Mouse (Mus musculus): Measurements from ENCODE around the gene Spata17.

Gene Spata17

DNA sequence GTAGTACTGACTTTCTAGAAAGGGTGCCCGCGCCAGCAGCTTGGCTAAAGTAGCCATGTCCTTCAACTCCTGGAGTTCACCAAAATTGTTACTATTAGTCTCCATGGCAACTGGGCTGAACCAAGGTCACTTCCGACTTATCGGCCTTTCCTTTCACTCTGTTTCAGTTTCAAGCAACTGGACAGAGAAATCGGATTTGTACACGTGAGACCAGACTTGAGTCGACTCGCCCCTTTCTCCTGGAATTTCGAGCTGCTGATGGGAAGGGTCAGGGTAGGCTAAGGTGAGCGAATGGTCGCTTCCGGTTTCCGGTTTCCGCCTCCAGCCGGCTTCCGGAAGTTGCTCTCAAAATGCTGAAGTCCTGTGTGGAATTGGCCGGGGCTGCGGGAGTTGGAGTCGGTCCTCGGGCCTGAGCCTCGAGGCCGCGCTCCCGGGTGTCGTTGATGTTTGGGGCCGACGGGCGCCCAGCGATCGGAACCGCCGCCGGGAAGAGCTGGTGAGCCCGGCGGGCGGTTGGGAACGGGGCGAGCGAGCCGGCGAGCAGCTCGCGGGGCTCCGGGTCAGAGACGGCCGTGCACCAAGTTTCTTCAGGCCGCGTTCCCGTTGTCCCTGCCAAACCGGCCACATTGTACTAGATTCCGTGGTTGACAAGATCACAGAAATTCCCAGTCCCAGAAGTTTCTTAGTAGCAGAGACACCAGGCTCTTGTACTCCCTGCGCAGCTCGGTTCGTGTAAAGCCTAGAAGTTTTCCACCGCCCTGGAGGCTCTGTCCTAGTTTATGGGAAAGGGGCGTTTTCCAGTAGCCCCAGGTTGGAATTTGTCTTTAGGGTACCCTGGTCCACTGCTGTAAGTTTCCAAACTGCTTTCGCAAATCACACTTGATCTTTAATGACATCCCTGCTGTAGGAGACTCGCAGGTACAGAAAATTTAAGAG, at the start of gene Spata17, which contains the start of gene Gpatch2:
Gene Spata17 (minus strand): TSS at position 285 of the 936 bp plus-strand sequence.
Gene Gpatch2 (plus strand): TSS at position 328 of the 936 bp plus-strand sequence.
- DNase-seq (ENCODE audit: low read depth, low spot score): peak; percentile 94

- no peak for DNase-seq (ENCODE audit: low read depth, low spot score)
These were observed 43.5 kb upstream of the Spata17 start for GRCm38 (mm10) chr1:187258756-187259155.

DNA sequence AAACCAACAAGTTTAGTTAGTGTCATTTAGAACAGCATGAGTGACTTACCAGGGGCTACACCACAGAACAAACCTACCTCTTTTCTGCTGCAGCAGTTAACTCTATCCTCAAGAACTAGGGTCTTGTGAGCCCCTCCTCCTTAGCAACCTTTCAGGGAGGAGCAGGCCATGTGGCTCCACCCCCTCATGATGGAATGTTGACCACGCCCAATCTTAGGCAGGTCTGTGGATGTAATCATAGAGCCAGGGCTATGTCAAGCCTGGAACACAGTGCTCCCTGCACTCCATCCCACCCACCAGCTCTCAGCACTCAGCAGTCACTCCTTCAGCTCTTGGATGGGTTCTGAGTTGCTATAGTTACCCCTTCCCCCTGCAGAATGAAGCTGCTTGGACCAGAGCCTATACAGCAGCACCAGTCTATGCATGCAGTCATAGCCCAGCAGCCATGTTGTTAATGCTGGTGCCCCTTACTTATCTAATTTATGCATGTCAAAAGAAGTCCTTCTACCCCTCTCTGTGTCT, 35.5 kb upstream of the Spata17 start:
- DNase-seq (ENCODE audit: low read depth, low spot score): no peak

DNA sequence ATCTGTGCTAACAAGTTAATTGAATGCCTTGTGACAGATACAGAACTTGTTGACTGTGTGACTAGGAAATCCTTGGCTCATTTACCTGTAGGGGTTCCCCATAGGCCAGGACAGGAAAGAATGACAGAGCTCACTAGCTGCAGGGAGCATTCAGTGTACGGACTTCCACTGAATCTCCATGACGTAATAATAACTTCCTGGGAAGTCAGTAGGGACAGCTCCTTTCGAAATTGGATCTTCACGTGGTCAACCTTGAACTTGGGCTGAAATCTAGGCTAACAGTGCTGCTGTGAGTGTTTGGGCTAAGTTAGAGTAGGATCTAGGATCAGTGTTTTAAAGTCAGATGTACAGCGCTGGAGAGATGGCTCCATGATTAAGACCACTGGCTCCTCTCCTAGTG, 29.5 kb upstream of the Spata17 start:
- no peak for DNase-seq (ENCODE audit: low read depth, low spot score)

- no peak for DNase-seq (ENCODE audit: low read depth, low spot score)
These were observed 26.1 kb upstream of the Spata17 start for GRCm38 (mm10) chr1:187241329-187241728.

- no peak for DNase-seq (ENCODE audit: low read depth, low spot score)
These were observed 25.0 kb upstream of the Spata17 start for GRCm38 (mm10) chr1:187240304-187240703.

DNA sequence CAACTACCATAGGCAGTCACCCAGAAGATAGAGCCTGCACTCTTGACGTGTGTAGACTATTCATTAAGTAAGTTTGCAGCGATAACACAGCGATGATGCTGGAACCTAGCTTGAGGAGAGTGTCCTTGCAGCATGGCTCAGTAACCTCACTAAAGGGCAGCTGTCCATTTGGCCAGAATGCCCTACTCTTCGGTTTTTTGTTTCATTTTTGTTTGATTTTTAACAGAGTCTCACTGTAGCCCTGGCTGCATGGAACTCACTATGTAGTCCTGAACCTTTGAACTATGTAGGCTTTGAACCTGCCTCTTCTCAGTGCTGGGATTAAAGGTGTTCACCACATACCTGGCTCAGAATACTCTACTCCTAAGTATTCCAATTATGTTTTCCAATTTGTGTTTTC, 22.8 kb upstream of the Spata17 start:
- DNase-seq (ENCODE audit: low read depth, low spot score): no peak

DNA sequence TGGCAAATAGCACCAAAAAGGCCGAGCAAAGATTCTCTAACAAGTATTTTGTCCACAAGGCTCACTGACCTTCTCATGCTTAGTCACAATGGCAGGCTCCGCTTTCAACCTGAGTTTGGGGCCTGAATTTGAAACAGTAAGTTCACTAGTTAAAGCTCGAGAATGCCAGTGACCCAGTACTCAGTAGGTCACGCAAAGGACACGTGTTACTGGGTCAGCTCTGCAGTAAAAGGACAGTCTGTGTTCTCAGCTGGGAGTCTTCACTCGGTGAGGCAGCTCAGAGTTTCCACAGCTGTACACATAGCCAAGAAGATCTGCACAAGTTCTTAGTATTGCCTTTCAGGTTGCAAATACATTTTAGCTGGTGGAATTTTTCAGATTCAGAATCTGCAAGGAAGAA, 21.0 kb upstream of the Spata17 start:
- no peak for DNase-seq (ENCODE audit: low read depth, low spot score)

DNA sequence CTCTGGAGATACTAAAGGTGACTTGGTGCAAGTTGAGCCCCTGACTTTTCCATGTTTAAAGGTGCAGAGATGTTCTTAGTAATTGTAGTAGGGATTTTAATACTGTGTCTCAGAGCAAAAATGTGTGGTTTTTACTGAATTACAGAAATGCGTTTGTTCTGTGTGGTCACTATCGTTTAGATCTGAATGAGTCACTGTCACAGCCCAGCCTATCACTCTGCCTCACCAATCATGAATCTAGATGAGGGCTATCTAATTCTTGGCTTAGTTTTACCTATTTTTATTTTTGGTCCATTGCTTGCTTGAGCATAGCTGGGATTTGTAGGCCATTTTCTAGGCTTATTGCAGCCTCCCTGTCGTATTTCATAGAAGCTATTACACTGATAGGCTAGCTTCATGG, 19.9 kb upstream of the Spata17 start:
- DNase-seq (ENCODE audit: low read depth, low spot score): no peak

DNA sequence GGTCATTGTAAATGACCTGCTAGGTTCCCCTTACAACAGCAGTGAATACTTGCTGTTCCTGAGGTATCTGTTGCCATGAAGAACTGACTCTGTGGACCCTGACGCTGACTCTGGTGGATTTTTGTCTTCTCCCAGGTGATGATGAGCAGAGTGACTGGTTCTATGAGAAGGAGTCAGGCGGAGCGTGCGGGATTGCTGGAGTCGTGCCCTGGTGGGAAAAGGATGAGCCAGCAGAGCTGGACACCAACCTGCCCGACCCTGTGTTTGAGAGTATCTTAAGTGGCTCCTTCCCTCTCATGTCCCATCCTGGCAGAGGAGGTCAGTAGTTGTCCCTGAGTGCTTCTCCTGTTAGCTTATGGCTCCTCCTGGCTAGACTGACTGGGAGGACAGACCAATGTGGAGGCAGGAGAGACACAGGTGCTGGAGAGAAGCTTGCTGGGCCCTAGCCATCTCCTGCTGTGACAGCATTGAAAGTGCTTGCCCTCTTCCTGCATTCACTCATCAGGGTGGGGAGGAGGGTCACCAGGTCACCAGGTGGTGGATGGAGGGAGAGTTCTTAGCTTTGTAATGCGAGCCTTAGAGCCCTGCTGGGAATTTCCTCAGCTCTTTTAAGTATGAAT, 17.8 kb upstream of the Spata17 start:
- DNase-seq (ENCODE audit: low read depth, low spot score): no peak

- no peak for DNase-seq (ENCODE audit: low read depth, low spot score)
These were observed 17.1 kb upstream of the Spata17 start for GRCm38 (mm10) chr1:187232196-187232955.

DNA sequence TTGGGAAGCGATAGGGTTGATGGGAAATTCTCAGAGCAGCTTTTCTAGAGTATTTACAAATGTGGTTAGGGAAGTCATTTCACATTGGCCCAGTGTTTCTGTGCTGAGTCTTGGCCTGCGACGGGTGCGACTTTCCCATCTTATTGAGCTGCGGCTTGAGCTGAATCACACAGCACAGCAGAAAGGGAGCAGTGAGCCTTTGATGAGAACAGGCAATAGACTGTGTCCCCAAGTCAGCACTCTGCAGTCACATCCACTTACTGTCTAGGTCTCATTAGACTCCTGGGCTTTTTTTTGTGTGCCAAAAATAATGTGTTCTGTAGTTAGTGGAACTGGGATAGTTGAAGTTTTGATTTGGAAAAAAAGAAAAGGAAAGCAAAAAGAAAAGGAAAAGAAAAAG, 15.0 kb upstream of the Spata17 start:
- no peak for DNase-seq (ENCODE audit: low read depth, low spot score)

DNA sequence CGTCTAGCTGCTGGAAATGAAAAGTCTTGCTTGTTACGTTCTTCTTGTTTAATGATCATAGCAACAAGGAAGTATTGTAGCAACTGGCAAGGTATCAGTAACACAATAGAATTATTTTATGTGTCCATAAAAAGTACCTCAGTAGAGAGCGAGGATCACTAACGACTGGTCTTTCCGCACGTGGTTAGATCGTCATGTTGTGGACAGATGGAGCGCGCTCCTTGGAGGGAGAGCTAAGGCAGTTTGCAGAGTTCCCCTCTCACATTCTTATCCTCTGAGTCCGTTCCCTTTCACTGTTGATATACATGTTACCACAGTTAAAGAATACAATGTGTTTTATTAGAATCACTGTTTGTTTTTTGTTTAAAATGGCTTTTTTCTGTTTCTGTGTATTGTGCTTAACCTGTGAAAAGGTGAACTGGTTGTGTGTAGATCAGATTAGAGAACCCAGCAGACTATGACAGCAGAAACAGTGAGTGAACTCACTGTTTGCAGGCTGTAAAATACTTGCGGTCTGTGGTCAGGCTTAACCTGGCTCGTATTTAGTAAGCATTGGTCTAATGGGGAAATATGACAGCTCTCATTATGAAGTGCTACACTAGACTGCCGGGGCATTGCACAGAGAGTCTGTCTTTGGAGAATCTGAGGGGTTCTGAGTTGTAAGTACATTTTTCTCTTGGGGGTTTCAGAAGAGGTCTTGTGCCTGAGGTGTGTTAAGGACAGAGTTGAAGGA, 13.3 kb upstream of the Spata17 start:
- peak; percentile 84 for DNase-seq (ENCODE audit: low read depth, low spot score)

DNA sequence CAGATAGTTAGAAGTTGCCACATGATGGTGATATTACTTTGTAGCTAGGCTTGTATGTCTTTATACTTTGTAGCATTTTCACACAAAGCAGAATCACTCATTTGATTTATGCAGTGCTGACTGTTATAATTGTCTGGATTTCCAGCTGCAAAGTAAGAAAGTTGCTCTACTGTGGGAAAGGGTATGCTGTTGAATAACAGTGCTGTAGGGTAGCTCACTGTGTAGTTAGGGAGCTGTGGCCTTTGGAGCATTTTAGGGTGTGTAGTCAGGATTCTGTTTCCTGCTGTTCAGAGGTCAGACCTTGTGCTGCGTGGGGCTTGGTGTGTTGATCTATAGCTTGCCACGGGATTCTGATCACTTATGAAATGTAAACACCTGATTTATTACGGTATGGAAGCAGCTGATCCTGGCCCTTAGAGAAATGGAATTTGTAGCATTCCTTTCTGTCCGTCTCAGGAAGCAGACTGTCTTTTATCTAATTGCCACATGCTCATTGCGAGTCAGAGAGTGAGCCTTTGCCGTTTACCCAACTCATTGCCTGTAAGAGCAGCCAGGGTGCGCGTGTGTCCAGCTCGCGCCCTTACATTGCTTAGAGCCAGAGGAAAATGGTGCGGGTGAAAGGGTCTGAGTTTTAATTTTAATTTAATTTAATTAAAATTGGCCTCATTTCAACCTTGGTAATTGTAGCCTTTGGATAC, 11.2 kb upstream of the Spata17 start:
- no peak for DNase-seq (ENCODE audit: low read depth, low spot score)

GRCm38 (mm10) chr1:187220756-187221155, 5.5 kb upstream of the Spata17 start:
- DNase-seq (ENCODE audit: low read depth, low spot score): no peak

DNA sequence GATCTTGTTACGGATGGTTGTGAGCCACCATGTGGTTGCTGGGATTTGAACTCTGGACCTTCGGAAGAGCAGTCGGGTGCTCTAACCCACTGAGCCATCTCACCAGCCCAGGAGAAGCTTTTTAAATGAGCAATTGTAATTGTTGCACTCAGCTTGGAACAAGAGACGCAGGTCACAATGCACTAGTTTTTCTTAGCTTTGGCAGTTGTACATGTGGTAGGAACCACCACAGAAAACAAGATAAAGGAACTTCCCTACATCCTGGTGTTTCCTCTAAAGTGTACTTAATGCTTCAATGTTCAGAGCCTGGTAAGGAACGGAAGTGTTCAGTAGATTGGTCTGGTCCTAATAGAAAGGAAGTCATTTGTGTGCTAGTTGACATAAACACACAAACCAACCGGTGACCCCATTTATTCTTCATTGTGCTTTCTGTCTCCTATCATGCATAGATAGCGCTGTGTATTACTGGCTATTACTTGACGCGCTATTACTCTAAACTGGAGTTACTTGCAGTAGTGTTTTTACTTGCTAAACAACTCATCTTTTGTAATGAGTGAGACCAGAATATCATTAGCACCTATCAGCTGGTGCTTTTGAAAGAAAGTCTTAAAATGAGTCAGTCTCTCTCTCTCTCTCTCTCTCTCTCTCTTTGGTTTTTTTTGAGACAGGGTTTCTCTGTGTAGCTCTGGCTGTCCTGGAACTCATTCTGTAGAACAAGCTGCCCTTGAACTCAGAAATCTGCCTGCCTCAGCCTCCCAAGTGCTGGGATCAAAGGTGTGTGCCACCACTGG, 1.6 kb upstream of the Spata17 start:
- peak; percentile 24 for DNase-seq (ENCODE audit: low read depth, low spot score)

- DNase-seq (ENCODE audit: low read depth, low spot score): no peak
These were observed 4.5 kb downstream of the Spata17 start for GRCm38 (mm10) chr1:187210736-187211135.

DNA sequence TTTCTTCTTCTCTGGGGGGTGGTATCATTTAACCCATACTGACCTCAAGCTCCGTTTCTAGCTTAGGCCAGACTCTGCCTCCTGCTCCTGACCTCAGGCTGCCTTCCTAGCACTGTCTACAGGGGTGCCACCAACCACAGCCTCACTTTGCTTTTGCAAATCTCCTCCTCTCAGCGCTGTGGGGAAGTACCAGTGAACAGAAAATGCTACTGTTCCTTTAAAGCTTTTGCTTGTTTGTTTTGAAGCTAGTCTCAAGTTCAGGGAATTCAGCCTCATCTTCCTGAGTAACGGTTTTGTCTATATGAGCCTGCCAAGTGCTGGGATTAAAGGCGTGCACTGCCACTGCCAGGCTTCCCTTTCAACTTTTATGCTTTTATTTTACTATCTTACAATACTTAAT, 5.8 kb downstream of the Spata17 start:
- DNase-seq (ENCODE audit: low read depth, low spot score): no peak

DNA sequence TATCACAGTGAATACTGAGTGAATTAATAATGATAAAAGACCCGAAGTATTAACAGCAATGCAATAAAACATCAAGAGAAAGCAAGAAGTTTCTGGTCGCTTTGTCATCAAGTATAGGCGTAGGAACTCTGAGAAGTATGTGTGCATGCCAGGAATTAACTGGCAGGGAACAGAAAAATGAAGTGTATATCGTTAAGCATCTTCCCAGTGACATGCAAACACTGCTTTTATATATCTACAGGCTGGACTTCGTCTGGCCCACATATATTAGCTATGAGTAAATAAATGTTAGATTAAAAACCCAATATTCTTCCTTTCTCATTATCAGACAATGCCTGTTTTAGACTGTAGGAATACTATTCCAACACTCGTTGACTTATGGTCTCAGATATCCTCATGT, 9.8 kb downstream of the Spata17 start:
- no peak for DNase-seq (ENCODE audit: low read depth, low spot score)

GRCm38 (mm10) chr1:187178546-187178945, 36.7 kb downstream of the Spata17 start:
- no peak for DNase-seq (ENCODE audit: low read depth, low spot score)

All from A20 (cell line).